Comparison of ENCODE assay signal across 15 mouse cellular contexts in genomic region chr1:64040061-64040686, GRCm38 (mm10).
DNase-seq lines count a peak whose midpoint lies in the region; ATAC-seq and TF ChIP-seq lines count a peak whose summit lies in the region.
"Had no signal": no experiment of that assay in that cellular context is flagged by ENCODE, and none has a peak within 500 bp of the region (broad histone marks: within the 10 kb centered on the region; RNA-seq: fewer than 3 reads in every experiment).

No protein-coding gene starts in this region.

- intact Hi-C loops in heart, postnatal 25 days (cut with DNase I), result loop anchor here (2.0 to 5.0 kb wide), 3 partner anchors 37 to 262 kb away; no protein-coding TSS in a partner anchor

- peak; percentile 41 to 42 for DNase-seq in heart, adult 18-20 months
- DNase-seq in heart, postnatal 25 days (ENCODE audit: low spot score), result no peak
- DNase-seq in lung, adult 2 months, result no peak
- no peak for DNase-seq in MN1 (ENCODE audit: low spot score)
- no peak for DNase-seq in embryo, embryonic 10 days (ENCODE audit: low spot score)
- DNase-seq: adrenal gland, adult 8-10 months; cerebellum, postnatal 10 days had no signal

- H3K27me3 ChIP-seq in lung, embryonic 16.5 days (ENCODE audit: control insufficient read depth, insufficient read depth, low read depth, low read length), result no peaks in the 10 kb centered on the region
- H3K27me3 ChIP-seq in heart, embryonic 15.5 days, result no peaks in the 10 kb centered on the region
- H3K27me3 ChIP-seq: embryonic facial prominence, embryonic 12.5 days; limb, embryonic 13.5 days; neural tube, embryonic 13.5 days had no signal

- 86% methylated on average over 10 of the region's 10 CpGs for WGBS in lung, embryonic 16.5 days
- WGBS in lung, adult 2 months, result 73% methylated on average over 10 of the region's 10 CpGs
- 49% methylated on average over 10 of the region's 10 CpGs for whole genome bisulfite sequencing in heart, embryonic 15.5 days

- no peak for TF ChIP-seq CTCF in lung, adult 2 months (IDR thresholded peaks at IDR 0.05; ENCODE audit: insufficient read depth, low read length)
- TF ChIP-seq CTCF in cortical plate, adult 2 months (IDR thresholded peaks at IDR 0.05; ENCODE audit: extremely low read depth, insufficient read depth, low read length), result no peak

- no peaks in the 10 kb centered on the region for H3K9me3 ChIP-seq in lung, embryonic 16.5 days (ENCODE audit: control insufficient read depth, low read length)
- no peaks in the 10 kb centered on the region for H3K9me3 ChIP-seq in heart, embryonic 15.5 days (replicated peaks)
- H3K9me3 ChIP-seq: embryonic facial prominence, embryonic 12.5 days; hindbrain, embryonic 10.5 days; limb, embryonic 13.5 days; neural tube, embryonic 13.5 days had no signal

- no peak for TF ChIP-seq POLR2A in lung, adult 2 months (IDR thresholded peaks at IDR 0.05; ENCODE audit: borderline replicate concordance, extremely low read depth, low read depth, low read length)
- TF ChIP-seq POLR2A in cortical plate, adult 2 months (IDR thresholded peaks at IDR 0.05; ENCODE audit: extremely low read depth, insufficient read depth, low read length), result no peak

- no peak for ATAC-seq in lung, embryonic 16.5 days (ENCODE audit: low read depth)
- ATAC-seq in heart, embryonic 15.5 days (replicated peaks; ENCODE audit: insufficient number of reproducible peaks, insufficient read depth, low FRiP score, low read depth), result peak; percentile 68
- ATAC-seq: intestine, postnatal 0 days had no signal

- H3K9ac ChIP-seq in lung, embryonic 16.5 days (ENCODE audit: low read length), result no peak overlapping the region
- H3K9ac ChIP-seq in heart, embryonic 15.5 days, result no peak overlapping the region
- H3K9ac ChIP-seq: embryonic facial prominence, embryonic 12.5 days; limb, embryonic 13.5 days; neural tube, embryonic 13.5 days had no signal

- peak overlapping the region; percentile 21 for H3K27ac ChIP-seq in lung, embryonic 16.5 days (ENCODE audit: low read length)
- H3K27ac ChIP-seq in cortical plate, adult 2 months (ENCODE audit: insufficient read depth, low read length), result peak overlapping the region; percentile 62; the same call in 1 of the 2 replicates
- peak overlapping the region; percentile 88 for H3K27ac ChIP-seq in heart, embryonic 15.5 days
- H3K27ac ChIP-seq: embryonic facial prominence, embryonic 12.5 days; limb, embryonic 13.5 days; neural tube, embryonic 13.5 days had no signal

- no peak overlapping the region for H3K4me2 ChIP-seq in lung, embryonic 16.5 days (ENCODE audit: low read depth, low read length)
- H3K4me2 ChIP-seq in heart, embryonic 15.5 days, result peak overlapping the region; percentile 34
- H3K4me2 ChIP-seq: embryonic facial prominence, embryonic 12.5 days; limb, embryonic 13.5 days; neural tube, embryonic 13.5 days had no signal

- no peaks in the 10 kb centered on the region; the same call in 1 of the 2 replicates for H3K36me3 ChIP-seq in lung, embryonic 16.5 days (ENCODE audit: control insufficient read depth, insufficient read depth, low read length)
- H3K36me3 ChIP-seq in heart, embryonic 15.5 days, result no peaks in the 10 kb centered on the region

- H3K4me3 ChIP-seq in lung, embryonic 16.5 days (ENCODE audit: low read length), result no peak overlapping the region
- no peak overlapping the region for H3K4me3 ChIP-seq in lung, adult 2 months (replicated peaks; ENCODE audit: extremely low read depth, low read depth, low read length)
- no peak overlapping the region for H3K4me3 ChIP-seq in cortical plate, adult 2 months (ENCODE audit: insufficient read depth, low read length)
- H3K4me3 ChIP-seq in heart, embryonic 15.5 days, result no peak overlapping the region
- H3K4me3 ChIP-seq: embryonic facial prominence, embryonic 12.5 days; hindbrain, embryonic 10.5 days; limb, embryonic 13.5 days; neural tube, embryonic 13.5 days had no signal

- peaks cover 34% of the 10 kb centered on the region for H3K4me1 ChIP-seq in lung, embryonic 16.5 days (replicated peaks; ENCODE audit: control insufficient read depth, insufficient read depth, low read length)
- H3K4me1 ChIP-seq in lung, adult 2 months (ENCODE audit: control insufficient read depth, insufficient read depth, low read length), result peaks cover 52% of the 10 kb centered on the region
- H3K4me1 ChIP-seq in cortical plate, adult 2 months (ENCODE audit: control insufficient read depth, insufficient read depth, low read length), result peaks cover 21% of the 10 kb centered on the region
- H3K4me1 ChIP-seq in heart, embryonic 15.5 days (replicated peaks), result peaks cover 68% of the 10 kb centered on the region

Comparison
In these comparisons a context has a peak if more than half of its experiments do, and no peak if none do; other contexts are left out.
1. DNase-seq: peak in heart, adult 18-20 months (2 of 2); none in heart, postnatal 25 days (single experiment), lung, adult 2 months (single experiment), MN1 (single experiment) and embryo, embryonic 10 days (single experiment).
2. H3K27ac ChIP-seq: peak in every context shown above with its lines; median percentile 88 in heart, embryonic 15.5 days; 62 in cortical plate, adult 2 months; 21 in lung, embryonic 16.5 days.